Mouse (Mus musculus) midbrain, postnatal 0 days (tissue): ENCODE measurements at regions not wholly inside any gene's neighbourhood (a gene's known extent, or its start where the extent isn't known, plus 50 kb on each side); places are given as distances from the start of the nearest gene placed in this dataset.

Source experiments
- ATAC-seq: fragments of 200-750 bp; cut with Nextera tagmentation; 2 replicates; pipeline ENCODE4 v1.8.0; 2017; ENCODE audit warnings: moderate number of reproducible peaks, mild to moderate bottlenecking, moderate TSS enrichment, moderate library complexity; ENCODE audit not compliant: low FRiP score
- DNase-seq: peaks from one replicate; pipeline ENCODE4 v3.0.0-alpha.2; 2015; ENCODE audit warnings: low spot score
- H3K27ac ChIP-seq: fragments of 300-500 bp; sonication (generic); 2 replicates; pipeline ENCODE4 v1.5.1; 2014; ENCODE audit warnings: low read depth, mild to moderate bottlenecking, low read length, mixed read lengths
- H3K27me3 ChIP-seq: fragments of 300-500 bp; sonication (generic); 2 replicates; pipeline ENCODE4 v1.6.1; 2014; ENCODE audit warnings: low read length, control low read depth, mixed read lengths; ENCODE audit not compliant: insufficient read depth
- H3K36me3 ChIP-seq: fragments of 300-500 bp; sonication (generic); 2 replicates; pipeline ENCODE4 v1.6.1; 2014; ENCODE audit warnings: low read length, control low read depth, mixed read lengths; ENCODE audit not compliant: insufficient read depth
- H3K4me1 ChIP-seq: fragments of 300-500 bp; sonication (generic); 2 replicates; pipeline ENCODE4 v1.6.1; 2014; ENCODE audit warnings: mild to moderate bottlenecking, control low read depth, antibody characterized with exemption, low read length, mixed read lengths; ENCODE audit not compliant: insufficient read depth
- H3K4me2 ChIP-seq: fragments of 300-500 bp; sonication (generic); 2 replicates; pipeline ENCODE4 v1.6.1; 2014; ENCODE audit warnings: low read depth, mild to moderate bottlenecking, low read length, mixed read lengths; ENCODE audit not compliant: poor library complexity, severe bottlenecking
- H3K4me3 ChIP-seq: fragments of 300-500 bp; sonication (generic); 2 replicates; pipeline ENCODE4 v1.5.1; 2014; ENCODE audit warnings: low read depth, mild to moderate bottlenecking, low read length, moderate library complexity
- H3K9ac ChIP-seq: fragments of 300-500 bp; sonication (generic); replicated peaks from 2 replicates; pipeline ENCODE4 v1.6.1; 2014; ENCODE audit warnings: mild to moderate bottlenecking, low read length, moderate library complexity, mixed read lengths; ENCODE audit not compliant: poor library complexity, severe bottlenecking
- H3K9me3 ChIP-seq: fragments of 300-500 bp; sonication (generic); 2 replicates; pipeline ENCODE4 v1.6.1; 2016; ENCODE audit warnings: low read length, control low read depth
- CTCF ChIP-seq: IDR thresholded peaks from 2 replicates; pipeline ENCODE4 v1.5.1; 2016; ENCODE audit warnings: antibody characterized with exemption, mild to moderate bottlenecking
- WGBS: fragments of 180-500 bp; shearing (Covaris S2); extraction: QIAGEN DNeasy Blood & Tissue Kit; methylation state at CpG from one replicate; pipeline ENCODE4 v1.1.7; 2014; 5-methylcytosine and 5-hydroxymethylcytosine counted together

- Histone ChIP-seq H3K36me3 (no peaks in the 10 kb centered on the region), H3K4me3 (no peak overlapping the region), H3K9ac (no peak overlapping the region), H3K4me2 (no peak overlapping the region), H3K27me3 (no peaks in the 10 kb centered on the region), H3K9me3 (no peaks in the 10 kb centered on the region), H3K27ac (no peak overlapping the region), H3K4me1 (no peaks in the 10 kb centered on the region)
- no peak for DNase-seq
- ATAC-seq, result no peak
- no peak for TF ChIP-seq CTCF
- 41% methylated on average over 6 of the region's 6 CpGs for WGBS
These were observed 55.1 kb upstream of the Pcbd1 start for GRCm38 (mm10) chr10:61034056-61034455.

- TF ChIP-seq CTCF, result no peak
- ATAC-seq (no peak), DNase-seq (no peak)
- Histone ChIP-seq H3K4me1 (no peaks in the 10 kb centered on the region), H3K9ac (no peak overlapping the region), H3K9me3 (no peaks in the 10 kb centered on the region), H3K27me3 (no peaks in the 10 kb centered on the region), H3K27ac (no peak overlapping the region), H3K4me2 (no peak overlapping the region), H3K4me3 (no peak overlapping the region), H3K36me3 (no peaks in the 10 kb centered on the region)
- WGBS, result 59% methylated on average over 5 of the region's 5 CpGs
These were observed 60.5 kb upstream of the Pcbd1 start for GRCm38 (mm10) chr10:61028598-61028997.

- no peaks in the 10 kb centered on the region for H3K27me3 ChIP-seq
- TF ChIP-seq CTCF, result no peak
- no peak overlapping the region for H3K4me3 ChIP-seq
- no peak for DNase-seq
- no peaks in the 10 kb centered on the region for H3K4me1 ChIP-seq
- no peak overlapping the region for H3K9ac ChIP-seq
- H3K4me2 ChIP-seq, result no peak overlapping the region
- WGBS, result 81% methylated on average over 6 of the region's 6 CpGs
- ATAC-seq, result no peak
- no peaks in the 10 kb centered on the region for H3K36me3 ChIP-seq
- H3K9me3 ChIP-seq, result no peaks in the 10 kb centered on the region
- H3K27ac ChIP-seq, result no peak overlapping the region
These were observed 61.9 kb upstream of the Pcbd1 start for GRCm38 (mm10) chr10:61027215-61027614.

- no peak for TF ChIP-seq CTCF
- no peak for ATAC-seq
- WGBS, result 83% methylated on average over 4 of the region's 4 CpGs
These were observed 64.1 kb upstream of the Pcbd1 start for GRCm38 (mm10) chr10:61025061-61025460.

GRCm38 (mm10) chr10:61024166-61024565, 65.0 kb upstream of the Pcbd1 start:
- Histone ChIP-seq H3K9me3 (no peaks in the 10 kb centered on the region), H3K9ac (no peak overlapping the region), H3K36me3 (no peaks in the 10 kb centered on the region), H3K4me3 (no peak overlapping the region), H3K4me2 (no peak overlapping the region), H3K27me3 (no peaks in the 10 kb centered on the region), H3K27ac (no peak overlapping the region), H3K4me1 (no peaks in the 10 kb centered on the region)
- whole genome bisulfite sequencing, result 42% methylated on average over 3 of the region's 3 CpGs
- ATAC-seq (no peak), DNase-seq (no peak)
- TF ChIP-seq CTCF, result no peak

More at GRCm38 (mm10) chr10:61025061-61025460, 64.1 kb upstream of the Pcbd1 start:
- Histone ChIP-seq H3K36me3 (no peaks in the 10 kb centered on the region), H3K27me3 (no peaks in the 10 kb centered on the region), H3K4me3 (no peak overlapping the region), H3K4me2 (no peak overlapping the region), H3K9me3 (no peaks in the 10 kb centered on the region), H3K9ac (no peak overlapping the region), H3K27ac (no peak overlapping the region), H3K4me1 (no peaks in the 10 kb centered on the region)
- DNase-seq, result no peak

- Histone ChIP-seq H3K27ac (no peak overlapping the region), H3K4me1 (no peaks in the 10 kb centered on the region), H3K27me3 (no peaks in the 10 kb centered on the region), H3K9ac (no peak overlapping the region), H3K4me2 (no peak overlapping the region), H3K9me3 (no peaks in the 10 kb centered on the region), H3K4me3 (no peak overlapping the region), H3K36me3 (no peaks in the 10 kb centered on the region)
- ATAC-seq, result no peak
- TF ChIP-seq CTCF, result no peak
- DNase-seq, result no peak
- WGBS, result 40% methylated on average over 7 of the region's 7 CpGs
These were observed 65.7 kb upstream of the Pcbd1 start for GRCm38 (mm10) chr10:61023431-61023830.
